Mouse (Mus musculus) liver, postnatal 0 days (tissue): ENCODE measurements at regions not wholly inside any gene's neighbourhood (a gene's known extent, or its start where the extent isn't known, plus 50 kb on each side); places are given as distances from the start of the nearest gene placed in this dataset.

Source experiments
- CTCF ChIP-seq: sonication (generic); IDR thresholded peaks from 2 replicates; pipeline ENCODE4 v1.5.1; 2016; ENCODE audit warnings: antibody characterized with exemption, low read depth
- EP300 ChIP-seq: IDR thresholded peaks from 2 replicates; pipeline ENCODE4 v1.6.1; 2016; ENCODE audit warnings: antibody characterized with exemption, low read depth, mild to moderate bottlenecking

DNA sequence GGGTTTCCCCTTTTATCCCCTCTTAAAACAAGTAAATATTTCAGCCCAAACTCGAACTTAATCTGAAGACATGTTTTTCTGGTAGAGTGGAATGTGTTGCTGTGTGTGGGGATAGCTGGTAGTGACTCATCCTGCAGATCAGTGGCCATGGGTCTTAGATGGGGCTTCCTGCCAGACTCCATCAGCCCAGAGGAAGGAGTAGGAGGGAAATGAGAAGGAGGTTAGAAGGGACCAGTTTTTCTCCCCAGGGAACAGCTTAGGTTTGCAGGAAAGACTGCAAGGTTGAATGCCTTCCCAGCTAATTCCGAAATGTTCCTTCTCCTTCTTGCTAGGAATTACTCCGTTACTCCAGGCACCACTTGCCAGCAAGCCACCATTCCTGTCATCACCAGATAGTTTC lies 68.8 kb upstream of the Nepro start:
- TF ChIP-seq CTCF, result no peak
- TF ChIP-seq EP300, result no peak
